Comparison of ENCODE assay signal across 9 mouse cellular contexts in genomic region chr13:59704562-59704961, GRCm38 (mm10). TPM values are rescaled to one million over a fixed set of nuclear protein-coding genes. Genes with fewer than 3 reads are reported as not detected.
DNase-seq lines count a peak whose midpoint lies in the region; ATAC-seq lines count a peak whose summit lies in the region.
"Had no signal": no experiment of that assay in that cellular context is flagged by ENCODE, and none has a peak within 500 bp of the region (broad histone marks: within the 10 kb centered on the region; RNA-seq: fewer than 3 reads in every experiment).

No protein-coding gene starts in this region.

- H3K9ac ChIP-seq in neural tube, embryonic 11.5 days (ENCODE audit: low read length) = no peak overlapping the region
- H3K9ac ChIP-seq: midbrain, embryonic 12.5 days had no signal

- no peak overlapping the region for H3K4me2 ChIP-seq in neural tube, embryonic 11.5 days (ENCODE audit: low read depth)
- H3K4me2 ChIP-seq: midbrain, embryonic 12.5 days had no signal

- H3K4me1 ChIP-seq in neural tube, embryonic 11.5 days (ENCODE audit: control insufficient read depth, insufficient read depth, low read length) = no peaks in the 10 kb centered on the region
- H3K4me1 ChIP-seq: midbrain, embryonic 12.5 days had no signal

- ATAC-seq in neural tube, embryonic 11.5 days (ENCODE audit: insufficient read depth, low FRiP score, low TSS enrichment) = no peak
- ATAC-seq in inflammation-experienced regulatory T-cells, adult 6 months = peak; percentile 89

- WGBS in neural tube, embryonic 11.5 days = 72% methylated on average over 12 of the region's 12 CpGs

- no peak overlapping the region for H3K27ac ChIP-seq in neural tube, embryonic 11.5 days (ENCODE audit: low read depth, low read length)
- H3K27ac ChIP-seq: midbrain, embryonic 12.5 days had no signal

- H3K36me3 ChIP-seq in neural tube, embryonic 11.5 days (ENCODE audit: control insufficient read depth, insufficient read depth, low read length) = no peaks in the 10 kb centered on the region
- H3K36me3 ChIP-seq: midbrain, embryonic 12.5 days had no signal

- no peaks in the 10 kb centered on the region for H3K27me3 ChIP-seq in neural tube, embryonic 11.5 days (ENCODE audit: control insufficient read depth, insufficient read depth, low read length)
- H3K27me3 ChIP-seq: midbrain, embryonic 12.5 days had no signal

- DNase-seq in adrenal gland, adult (ENCODE audit: inconsistent age in 2 of 2, low spot score in 1 of 2) = peak; percentile 18 to 40
- no peak for DNase-seq in adrenal gland, adult 18-20 months (ENCODE audit: low spot score in 2 of 2)
- DNase-seq in neural tube, embryonic 11.5 days (ENCODE audit: low spot score) = peak; percentile 29
- no peak for DNase-seq in neural tube, embryonic 10.5 days (ENCODE audit: extremely low spot score, low spot score)
- peak; percentile 65 for DNase-seq in lung, postnatal 10 days
- no peak for DNase-seq in urinary bladder, postnatal 10 days (ENCODE audit: low spot score)
- DNase-seq in ovary, postnatal 14 days (ENCODE audit: low spot score) = no peak

- no peaks in the 10 kb centered on the region for H3K9me3 ChIP-seq in neural tube, embryonic 11.5 days (ENCODE audit: control insufficient read depth, low read length)
- H3K9me3 ChIP-seq: midbrain, embryonic 12.5 days had no signal

- no peak overlapping the region for H3K4me3 ChIP-seq in neural tube, embryonic 11.5 days (ENCODE audit: low read depth, low read length)
- H3K4me3 ChIP-seq: midbrain, embryonic 12.5 days had no signal

RNA-seq across cellular contexts. Expression of gene Spata31d1a, which starts 5.6 kb away (rescaled TPM):
- total RNA-seq in adrenal gland, adult 18-20 months (2021) = not detected
- polyA plus RNA-seq in neural tube, embryonic 11.5 days (2014; fragmentation: Nextera tagmentation; extraction: Ambion mirVana) = 0.04 TPM in 1 of 2 replicates, not detected in the other
- not detected for polyA plus RNA-seq in inflammation-experienced regulatory T-cells, adult 6 months (2017; shearing (Covaris generic))

RNA-seq across cellular contexts. Expression of gene Spata31d1b, which starts 7.5 kb away (rescaled TPM):
- not detected for total RNA-seq in adrenal gland, adult 18-20 months (2021)
- polyA plus RNA-seq in neural tube, embryonic 11.5 days (2014; fragmentation: Nextera tagmentation; extraction: Ambion mirVana) = not detected in 2 replicates
- polyA plus RNA-seq in inflammation-experienced regulatory T-cells, adult 6 months (2017; shearing (Covaris generic)) = not detected
- polyA plus RNA-seq: midbrain, embryonic 12.5 days had no signal

RNA-seq across cellular contexts. Expression of gene 4921517D22Rik, which starts 10.7 kb away (rescaled TPM):
- total RNA-seq in adrenal gland, adult 18-20 months (2021) = not detected
- not detected in 2 replicates for polyA plus RNA-seq in neural tube, embryonic 11.5 days (2014; fragmentation: Nextera tagmentation; extraction: Ambion mirVana)
- not detected for polyA plus RNA-seq in inflammation-experienced regulatory T-cells, adult 6 months (2017; shearing (Covaris generic))
- polyA plus RNA-seq: midbrain, embryonic 12.5 days had no signal

RNA-seq across cellular contexts. Expression of gene Spata31d1d, which starts 27.0 kb away (rescaled TPM):
- total RNA-seq in adrenal gland, adult 18-20 months (2021) = not detected
- not detected in 2 replicates for polyA plus RNA-seq in neural tube, embryonic 11.5 days (2014; fragmentation: Nextera tagmentation; extraction: Ambion mirVana)
- not detected for polyA plus RNA-seq in inflammation-experienced regulatory T-cells, adult 6 months (2017; shearing (Covaris generic))
- polyA plus RNA-seq: midbrain, embryonic 12.5 days had no signal

RNA-seq across cellular contexts. Expression of gene Golm1, which starts 29.0 kb away (rescaled TPM):
- 1 to 10 TPM; 4.9 to 8.2 TPM for total RNA-seq in adrenal gland, adult 18-20 months (2021)
- 138 and 142 TPM in 2 replicates for polyA plus RNA-seq in neural tube, embryonic 11.5 days (2014; fragmentation: Nextera tagmentation; extraction: Ambion mirVana)
- polyA plus RNA-seq in inflammation-experienced regulatory T-cells, adult 6 months (2017; shearing (Covaris generic)) = 10 to 100 TPM; 40.8 to 58.9 (median 47.8) TPM

Comparison
In these comparisons a context has a peak if more than half of its experiments do, and no peak if none do; other contexts are left out.
1. DNase-seq: peak in adrenal gland, adult (2 of 2), neural tube, embryonic 11.5 days (single experiment) and lung, postnatal 10 days (single experiment); none in adrenal gland, adult 18-20 months (0 of 2), neural tube, embryonic 10.5 days (single experiment), urinary bladder, postnatal 10 days (single experiment) and ovary, postnatal 14 days (single experiment).